Mouse (Mus musculus): ENCODE measurements around the gene Abca13.

Abca13 gene

GRCm38 (mm10) chr11:9705190-9705589, 513.4 kb downstream of the Abca13 start:
- no peak for DNase-seq (ENCODE audit: low read depth)

DNA sequence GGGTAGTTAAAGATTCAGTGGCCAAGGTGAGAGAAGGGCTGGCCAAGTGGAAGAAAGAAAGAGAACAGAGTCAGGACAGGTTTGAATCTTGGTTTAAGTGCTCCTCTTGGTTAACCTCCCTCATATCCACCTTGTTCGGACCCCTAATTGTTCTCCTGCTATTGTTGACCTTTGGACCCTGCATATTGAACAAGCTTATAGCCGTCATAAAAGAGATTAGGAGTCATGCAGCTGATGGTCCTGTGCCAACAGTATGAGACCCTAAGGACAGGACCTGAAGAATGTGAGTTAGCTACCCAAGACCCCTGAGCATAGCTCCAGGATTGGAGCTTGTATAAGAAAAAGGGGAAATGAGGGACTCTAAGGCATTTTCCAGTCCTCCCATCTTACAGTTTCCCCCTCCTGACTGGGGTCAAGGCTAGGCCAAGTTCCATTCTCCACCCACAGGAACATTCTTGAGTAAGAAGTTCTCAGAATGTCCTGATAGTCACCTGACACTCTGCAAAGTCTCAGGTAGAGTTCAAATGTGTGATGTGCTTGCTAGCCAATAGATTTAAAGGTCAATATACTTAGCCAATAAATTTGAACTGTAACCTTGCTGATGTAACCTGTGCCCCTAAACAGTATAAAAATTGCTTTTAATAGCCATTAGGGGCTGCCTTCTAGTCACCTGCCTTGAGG, 536.2 kb downstream of the Abca13 start:
- DNase-seq (ENCODE audit: low read depth): no peak

DNA sequence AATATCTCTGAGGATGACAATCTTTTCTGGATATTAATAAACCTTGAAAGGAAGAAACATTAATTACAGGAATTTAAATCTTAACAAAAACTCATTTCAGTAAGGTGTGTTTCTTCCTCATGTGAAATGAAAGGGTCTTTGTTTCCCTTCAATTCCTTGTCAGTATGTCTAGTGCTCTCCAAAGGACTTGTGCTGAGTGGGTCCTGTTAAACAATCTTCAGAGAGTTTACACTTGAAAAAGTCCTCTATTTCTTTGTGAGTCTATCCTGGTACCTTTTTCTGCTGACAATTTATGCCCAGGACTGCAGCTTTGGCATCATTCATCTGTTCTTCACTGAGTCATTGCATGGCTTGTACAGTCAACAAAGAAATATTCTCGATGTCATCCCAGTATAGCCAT, 539.6 kb downstream of the Abca13 start:
- no peak for DNase-seq (ENCODE audit: low read depth)

Data from induced T-regulatory cell, adult 2 months (primary cell).